Mouse (Mus musculus) MEL (cell line): ENCODE data around the gene Mpzl3. TPM values are rescaled to one million over a fixed set of nuclear protein-coding genes. Genes with fewer than 3 reads are reported as not detected.

Experiments
- DNase-seq: peaks from one replicate; pipeline ENCODE4 v3.0.0; 2011; ENCODE audit warnings: low read depth, low spot score
- H3K27ac ChIP-seq: 2 replicates; pipeline ENCODE4 v1.5.1; 2012; ENCODE audit warnings: low read depth, mild to moderate bottlenecking, control low read depth, low read length, moderate library complexity; ENCODE audit not compliant: control insufficient read depth
- H3K27me3 ChIP-seq, 2 experiments: fragments of 150-350 bp in 1 of 2; sonication (generic) in 1 of 2; 2 replicates each; pipeline ENCODE4 v1.6.1; 2012; ENCODE audit warnings: low read length in 2 of 2, mild to moderate bottlenecking in 2 of 2, improper control_type of control experiment in 1 of 2, moderate library complexity in 1 of 2; ENCODE audit not compliant: insufficient read depth in 2 of 2, control insufficient read depth in 1 of 2
- H3K36me3 ChIP-seq, 2 experiments: 2 replicates each; pipeline ENCODE4 v1.6.1; 2012 to 2014; ENCODE audit warnings: low read length in 2 of 2, improper control_type of control experiment in 1 of 2, inconsistent platforms in 1 of 2, mild to moderate bottlenecking in 1 of 2; ENCODE audit not compliant: insufficient read depth in 2 of 2, control insufficient read depth in 1 of 2
- H3K4me1 ChIP-seq, 2 experiments: fragments of 150-350 bp in 1 of 2; sonication (generic) in 1 of 2; 2 replicates each; pipeline ENCODE4 v1.6.1; 2012; ENCODE audit warnings: low read length in 2 of 2, improper control_type of control experiment in 1 of 2, mild to moderate bottlenecking in 1 of 2; ENCODE audit not compliant: insufficient read depth in 2 of 2, control insufficient read depth in 1 of 2
- H3K4me3 ChIP-seq, 2 experiments: fragments of 150-350 bp in 1 of 2; sonication (generic) in 1 of 2; 2 replicates each; pipeline ENCODE4 v1.5.1; 2012; ENCODE audit warnings: low read depth in 2 of 2, low read length in 2 of 2, mild to moderate bottlenecking in 2 of 2, moderate library complexity in 2 of 2, control low read depth in 1 of 2, improper control_type of control experiment in 1 of 2; ENCODE audit not compliant: control insufficient read depth in 1 of 2, insufficient read depth in 1 of 2
- H3K79me2 ChIP-seq: 2 replicates; pipeline ENCODE4 v1.6.1; 2012; ENCODE audit warnings: mild to moderate bottlenecking, low read length, moderate library complexity; ENCODE audit not compliant: control insufficient read depth, poor library complexity, insufficient read depth
- H3K9ac ChIP-seq: 2 replicates; pipeline ENCODE4 v1.6.1; 2012; ENCODE audit warnings: low read depth, mild to moderate bottlenecking, control low read depth, low read length, moderate library complexity; ENCODE audit not compliant: control insufficient read depth, poor library complexity, severe bottlenecking
- H3K9me3 ChIP-seq: fragments of 150-350 bp; sonication (generic); replicated peaks from 2 replicates; pipeline ENCODE4 v1.6.1; 2012; ENCODE audit warnings: mild to moderate bottlenecking, low read length, improper control_type of control experiment, moderate library complexity; ENCODE audit not compliant: insufficient read depth
- CHD1 ChIP-seq: IDR thresholded peaks from 2 replicates; pipeline ENCODE4 v1.6.1; 2012; ENCODE audit warnings: low read depth, mild to moderate bottlenecking, inconsistent platforms, low read length, improper control_type of control experiment
- CHD2 ChIP-seq: IDR thresholded peaks from 2 replicates; pipeline ENCODE4 v1.6.1; 2011; ENCODE audit warnings: low read length, improper control_type of control experiment
- CTCF ChIP-seq, 3 experiments: IDR thresholded peaks in 2 of 3; conservative IDR thresholded peaks in 1 of 3; 2 replicates each; pipeline ENCODE4 v1.5.1; 2011 to 2012; ENCODE audit warnings: low read length in 3 of 3, low read depth in 2 of 3, mild to moderate bottlenecking in 2 of 3, improper control_type of control experiment in 1 of 3, inconsistent platforms in 1 of 3, mixed read lengths in 1 of 3, moderate library complexity in 1 of 3; ENCODE audit not compliant: control insufficient read depth in 1 of 3, insufficient read depth in 1 of 3, poor library complexity in 1 of 3, severe bottlenecking in 1 of 3
- E2F4 ChIP-seq: IDR thresholded peaks from 2 replicates; pipeline ENCODE4 v1.6.1; 2011; ENCODE audit warnings: low read depth, low read length, improper control_type of control experiment, borderline replicate concordance
- ELF1 ChIP-seq: IDR thresholded peaks from 2 replicates; pipeline ENCODE4 v1.6.1; 2014; ENCODE audit warnings: low read depth, mild to moderate bottlenecking, inconsistent platforms, low read length, improper control_type of control experiment, moderate library complexity
- EP300 ChIP-seq, 2 experiments: IDR thresholded peaks; 2 replicates each; pipeline ENCODE4 v1.6.1; 2011; ENCODE audit warnings: improper control_type of control experiment in 2 of 2, low read length in 2 of 2, low read depth in 1 of 2, mild to moderate bottlenecking in 1 of 2
- GABPA ChIP-seq: IDR thresholded peaks from 2 replicates; pipeline ENCODE4 v1.6.1; 2012; ENCODE audit warnings: low read depth, mild to moderate bottlenecking, inconsistent platforms, low read length, improper control_type of control experiment, moderate library complexity
- MAX ChIP-seq: IDR thresholded peaks from 2 replicates; pipeline ENCODE4 v1.6.1; 2011; ENCODE audit warnings: low read length, improper control_type of control experiment
- MAZ ChIP-seq: IDR thresholded peaks from 2 replicates; pipeline ENCODE4 v1.6.1; 2012; ENCODE audit warnings: low read depth, mild to moderate bottlenecking, inconsistent platforms, low read length, improper control_type of control experiment
- MXI1 ChIP-seq: IDR thresholded peaks from 2 replicates; pipeline ENCODE4 v1.6.1; 2011; ENCODE audit warnings: mild to moderate bottlenecking, low read depth, low read length, improper control_type of control experiment
- MYB ChIP-seq: IDR thresholded peaks from 2 replicates; pipeline ENCODE4 v1.6.1; 2011; ENCODE audit warnings: mild to moderate bottlenecking, low read depth, low read length, improper control_type of control experiment
- NELFE ChIP-seq: IDR thresholded peaks from 2 replicates; pipeline ENCODE4 v1.6.1; 2011; ENCODE audit warnings: low read depth, low read length, improper control_type of control experiment
- NRF1 ChIP-seq: IDR thresholded peaks from 2 replicates; pipeline ENCODE4 v1.6.1; 2014; ENCODE audit warnings: low read depth, mild to moderate bottlenecking, inconsistent platforms, low read length, improper control_type of control experiment, moderate library complexity; ENCODE audit not compliant: poor library complexity, insufficient read depth, severe bottlenecking
- POLR2A ChIP-seq, 2 experiments: IDR thresholded peaks; 2 replicates each; pipeline ENCODE4 v1.6.1; 2011 to 2012; ENCODE audit warnings: low read length in 2 of 2, mild to moderate bottlenecking in 2 of 2, control low read depth in 1 of 2, improper control_type of control experiment in 1 of 2, low read depth in 1 of 2, moderate library complexity in 1 of 2; ENCODE audit not compliant: control insufficient read depth in 1 of 2, insufficient read depth in 1 of 2, poor library complexity in 1 of 2
- RAD21 ChIP-seq: IDR thresholded peaks from 2 replicates; pipeline ENCODE4 v1.6.1; 2011; ENCODE audit warnings: mild to moderate bottlenecking, low read depth, low read length, improper control_type of control experiment
- RCOR1 ChIP-seq: IDR thresholded peaks from 2 replicates; pipeline ENCODE4 v1.6.1; 2012; ENCODE audit warnings: low read depth, mild to moderate bottlenecking, inconsistent platforms, low read length, improper control_type of control experiment
- SMC3 ChIP-seq: IDR thresholded peaks from 2 replicates; pipeline ENCODE4 v1.6.1; 2011; ENCODE audit warnings: low read depth, low read length, improper control_type of control experiment
- TAL1 ChIP-seq: IDR thresholded peaks from 2 replicates; pipeline ENCODE4 v1.6.1; 2012; ENCODE audit warnings: mild to moderate bottlenecking, inconsistent platforms, low read length, moderate library complexity, mixed read lengths
- TCF12 ChIP-seq: IDR thresholded peaks from 2 replicates; pipeline ENCODE4 v1.6.1; 2014; ENCODE audit warnings: low read depth, mild to moderate bottlenecking, inconsistent platforms, low read length, improper control_type of control experiment, moderate library complexity
- ZC3H11A ChIP-seq: IDR thresholded peaks from 2 replicates; pipeline ENCODE4 v1.6.1; 2012; ENCODE audit warnings: low read depth, mild to moderate bottlenecking, inconsistent platforms, low read length, improper control_type of control experiment
- ZKSCAN1 ChIP-seq: IDR thresholded peaks from 2 replicates; pipeline ENCODE4 v1.6.1; 2012; ENCODE audit warnings: low read depth, mild to moderate bottlenecking, inconsistent platforms, low read length, improper control_type of control experiment, moderate library complexity
- polyA plus RNA-seq, 2 experiments: library from polyadenylated mRNA; stranded (reverse) in 1 of 2; unstranded in 1 of 2; fragments of >175 nt in 1 of 2; fragments of >200 nt in 1 of 2; gene quantifications; 2 replicates each; pipeline versions ENCODE4 v1.2.1 to v1.2.4; 2012; ENCODE audit warnings: low replicate concordance in 2 of 2, low read depth in 1 of 2; ENCODE audit not compliant: insufficient read length in 2 of 2, insufficient read depth in 1 of 2, missing spikeins in 1 of 2
- total RNA-seq: library from RNA; depleted of rRNA; stranded (reverse); fragments of 300-350 nt; gene quantifications from 2 replicates; pipeline ENCODE4 v1.2.3, GENCODE M21; 2012

Mpzl3 gene
- total and polyA plus RNA-seq, 3 experiments = not detected

GRCm38 (mm10) chr9:45090811-45091210 lies 35.8 kb downstream of the Mpzl3 start:
- Histone ChIP-seq H3K36me3 (no peaks in the 10 kb centered on the region), H3K79me2 (no peaks in the 10 kb centered on the region), H3K9ac (no peak overlapping the region), H3K4me3 (no peak overlapping the region), H3K9me3 (no peaks in the 10 kb centered on the region), H3K27ac (no peak overlapping the region), H3K4me1 (no peaks in the 10 kb centered on the region)
- peak; percentile 16 for DNase-seq
- TF ChIP-seq EP300 (IDR thresholded peaks at IDR 0.05; ENCODE audit: low read depth in 1 of 2, low read length in 2 of 2) (no peak), ZC3H11A (peak; percentile 15; the same call in 1 of the 2 replicates), SMC3 (peak; percentile 60), RAD21 (peak; percentile 48), GABPA (no peak), MAZ (no peak), MYB (no peak), RCOR1 (no peak), CTCF (IDR thresholded peaks at IDR 0.05 in 2 of 3, conservative IDR thresholded peaks at IDR 0.05 in 1 of 3; ENCODE audit: control insufficient read depth in 1 of 3, insufficient read depth in 1 of 3, low read depth in 2 of 3, low read length in 3 of 3, poor library complexity in 1 of 3, severe bottlenecking in 1 of 3) (peak; percentile 28 to 45 (median 43)), MXI1 (no peak)
- TF ChIP-seq, all 39 proteins: peak for 4
- peaks cover 47 to 67% of the 10 kb centered on the region in 2 experiments for H3K27me3 ChIP-seq

- Histone ChIP-seq H3K9ac (no peak overlapping the region), H3K4me1 (no peaks in the 10 kb centered on the region), H3K9me3 (no peaks in the 10 kb centered on the region), H3K79me2 (no peaks in the 10 kb centered on the region), H3K27me3 (peaks cover 45 to 62% of the 10 kb centered on the region in 2 experiments), H3K36me3 (no peaks in the 10 kb centered on the region), H3K27ac (no peak overlapping the region), H3K4me3 (no peak overlapping the region)
- DNase-seq = no peak
- TF ChIP-seq E2F4 (no peak), ELF1 (no peak), TCF12 (no peak), CHD1 (no peak), EP300 (IDR thresholded peaks at IDR 0.05; ENCODE audit: low read depth in 1 of 2, low read length in 2 of 2) (no peak), NELFE (no peak), POLR2A (IDR thresholded peaks at IDR 0.05; ENCODE audit: control insufficient read depth in 1 of 2, insufficient read depth in 1 of 2, low read depth in 1 of 2, low read length in 2 of 2, poor library complexity in 1 of 2) (no peak), MAZ (no peak), MAX (no peak), SMC3 (no peak), ZC3H11A (no peak), CHD2 (no peak), MXI1 (no peak), NRF1 (no peak), TAL1 (no peak), ZKSCAN1 (no peak)
These were observed 37.7 kb downstream of the Mpzl3 start for GRCm38 (mm10) chr9:45092641-45093040.
